Mouse (Mus musculus) ES-E14 (cell line): ENCODE results near the gene Slc12a3.

Experiments used
- CHD2 ChIP-seq: IDR thresholded peaks from 2 replicates; pipeline ENCODE4 v1.6.1; 2014; ENCODE audit warnings: mild to moderate bottlenecking, low read depth, low read length, inconsistent platforms
- HCFC1 ChIP-seq: IDR thresholded peaks from 2 replicates; pipeline ENCODE4 v1.6.1; 2012; ENCODE audit warnings: low read length, inconsistent platforms, borderline replicate concordance; ENCODE audit not compliant: insufficient read depth
- MAFK ChIP-seq: IDR thresholded peaks from 2 replicates; pipeline ENCODE4 v1.6.1; 2014; ENCODE audit warnings: mild to moderate bottlenecking, low read depth, low read length, inconsistent platforms; ENCODE audit not compliant: insufficient read depth
- ZC3H11A ChIP-seq: IDR thresholded peaks from 2 replicates; pipeline ENCODE4 v1.6.1; 2012; ENCODE audit warnings: low read depth, mild to moderate bottlenecking, inconsistent platforms, low read length, borderline replicate concordance

- TF ChIP-seq CHD2 (no peak), ZC3H11A (no peak), MAFK (no peak), HCFC1 (no peak)
Observed at GRCm38 (mm10) chr8:94412518-94412917, 83.5 kb downstream of the Slc12a3 start.
